Comparison of ENCODE assay signal across 19 mouse cellular contexts in genomic region chr5:113300148-113300889, GRCm38 (mm10). TPM values are rescaled to one million over a fixed set of nuclear protein-coding genes. Genes with fewer than 3 reads are reported as not detected.
DNase-seq lines count a peak whose midpoint lies in the region; ATAC-seq and TF ChIP-seq lines count a peak whose summit lies in the region.
"Had no signal": no experiment of that assay in that cellular context is flagged by ENCODE, and none has a peak within 500 bp of the region (broad histone marks: within the 10 kb centered on the region; RNA-seq: fewer than 3 reads in every experiment).

No protein-coding gene starts in this region.

- no peaks in the 10 kb centered on the region for H3K27me3 ChIP-seq in cerebellum, adult 2 months (ENCODE audit: control insufficient read depth, insufficient read depth, low read length)
- H3K27me3 ChIP-seq in intestine, postnatal 0 days (replicated peaks; ENCODE audit: control insufficient read depth, insufficient read depth, low read length): no peaks in the 10 kb centered on the region
- no peaks in the 10 kb centered on the region for H3K27me3 ChIP-seq in stomach, embryonic 15.5 days (replicated peaks)
- no peaks in the 10 kb centered on the region for H3K27me3 ChIP-seq in forebrain, postnatal 0 days (ENCODE audit: insufficient read depth, low read length)
- no peaks in the 10 kb centered on the region for H3K27me3 ChIP-seq in midbrain, embryonic 11.5 days (ENCODE audit: control insufficient read depth, insufficient read depth, low read length)
- H3K27me3 ChIP-seq: midbrain, embryonic 15.5 days had no signal

- H3K27ac ChIP-seq in cerebellum, adult 2 months (ENCODE audit: insufficient read depth, low read length): peak overlapping the region; percentile 45
- H3K27ac ChIP-seq in left cerebral cortex, adult 2 months: peak overlapping the region; percentile 40; the same call in 1 of the 2 replicates
- no peak overlapping the region for H3K27ac ChIP-seq in intestine, postnatal 0 days (ENCODE audit: low read depth, low read length)
- peak overlapping the region; percentile 31 for H3K27ac ChIP-seq in stomach, embryonic 15.5 days
- H3K27ac ChIP-seq in forebrain, postnatal 0 days (ENCODE audit: low read depth, low read length): no peak overlapping the region
- no peak overlapping the region for H3K27ac ChIP-seq in midbrain, embryonic 11.5 days (ENCODE audit: low read depth, low read length)
- H3K27ac ChIP-seq: embryonic facial prominence, embryonic 10.5 days; kidney, postnatal 0 days; liver, embryonic 13.5 days; macrophage; midbrain, embryonic 15.5 days; neural tube, embryonic 12.5 days had no signal

- H3K36me3 ChIP-seq in intestine, postnatal 0 days (ENCODE audit: control insufficient read depth, insufficient read depth): no peaks in the 10 kb centered on the region
- no peaks in the 10 kb centered on the region for H3K36me3 ChIP-seq in stomach, embryonic 15.5 days
- H3K36me3 ChIP-seq in forebrain, postnatal 0 days (ENCODE audit: insufficient read depth): peaks cover 2% of the 10 kb centered on the region; the same call in 1 of the 2 replicates
- no peaks in the 10 kb centered on the region for H3K36me3 ChIP-seq in midbrain, embryonic 11.5 days (ENCODE audit: control insufficient read depth, insufficient read depth, low read length)
- H3K36me3 ChIP-seq: embryonic facial prominence, embryonic 10.5 days; heart, embryonic 12.5 days; liver, embryonic 13.5 days; midbrain, embryonic 15.5 days; neural tube, embryonic 12.5 days had no signal

- no peak overlapping the region for H3K9ac ChIP-seq in intestine, postnatal 0 days (ENCODE audit: low read depth, low read length)
- H3K9ac ChIP-seq in stomach, embryonic 15.5 days: no peak overlapping the region
- no peak overlapping the region for H3K9ac ChIP-seq in forebrain, postnatal 0 days
- H3K9ac ChIP-seq in midbrain, embryonic 11.5 days (ENCODE audit: low read length): no peak overlapping the region
- H3K9ac ChIP-seq: heart, embryonic 12.5 days; liver, embryonic 13.5 days; midbrain, embryonic 15.5 days; neural tube, embryonic 12.5 days had no signal

- WGBS in cerebellum, adult 2 months: 60% methylated on average over 22 of the region's 22 CpGs
- 39% methylated on average over 22 of the region's 22 CpGs for WGBS in intestine, postnatal 0 days
- 63% methylated on average over 22 of the region's 22 CpGs for WGBS in stomach, embryonic 15.5 days
- WGBS in forebrain, postnatal 0 days: 76% methylated on average over 22 of the region's 22 CpGs
- 81% methylated on average over 22 of the region's 22 CpGs for WGBS in midbrain, embryonic 11.5 days

- no peaks in the 10 kb centered on the region for H3K9me3 ChIP-seq in intestine, postnatal 0 days (ENCODE audit: control insufficient read depth)
- H3K9me3 ChIP-seq in stomach, embryonic 15.5 days: no peaks in the 10 kb centered on the region
- H3K9me3 ChIP-seq in forebrain, postnatal 0 days (ENCODE audit: low read length): no peaks in the 10 kb centered on the region
- no peaks in the 10 kb centered on the region for H3K9me3 ChIP-seq in midbrain, embryonic 11.5 days (ENCODE audit: control insufficient read depth, low read length)
- H3K9me3 ChIP-seq: embryonic facial prominence, embryonic 10.5 days; heart, embryonic 12.5 days; liver, embryonic 13.5 days; midbrain, embryonic 15.5 days; neural tube, embryonic 12.5 days had no signal

- H3K4me1 ChIP-seq in cerebellum, adult 2 months (ENCODE audit: control insufficient read depth, insufficient read depth, low read length): peaks cover 46% of the 10 kb centered on the region
- no peaks in the 10 kb centered on the region for H3K4me1 ChIP-seq in intestine, postnatal 0 days (replicated peaks; ENCODE audit: control insufficient read depth, insufficient read depth, low read length)
- H3K4me1 ChIP-seq in stomach, embryonic 15.5 days: peaks cover 22% of the 10 kb centered on the region
- H3K4me1 ChIP-seq in forebrain, postnatal 0 days (ENCODE audit: insufficient read depth): no peaks in the 10 kb centered on the region
- peaks cover 4% of the 10 kb centered on the region; the same call in 1 of the 2 replicates for H3K4me1 ChIP-seq in midbrain, embryonic 11.5 days (ENCODE audit: control insufficient read depth, insufficient read depth, low read length)

- TF ChIP-seq POLR2A in cerebellum, adult 2 months (IDR thresholded peaks at IDR 0.05; ENCODE audit: borderline replicate concordance, insufficient read depth, low read length): no peak

- H3K4me3 ChIP-seq in cerebellum, adult 2 months (replicated peaks; ENCODE audit: insufficient read depth, low read depth, low read length): no peak overlapping the region
- H3K4me3 ChIP-seq in left cerebral cortex, adult 2 months: no peak overlapping the region
- no peak overlapping the region for H3K4me3 ChIP-seq in intestine, postnatal 0 days (ENCODE audit: low read depth, low read length)
- no peak overlapping the region for H3K4me3 ChIP-seq in stomach, embryonic 15.5 days (replicated peaks)
- H3K4me3 ChIP-seq in forebrain, postnatal 0 days (ENCODE audit: low read depth, low read length): no peak overlapping the region
- no peak overlapping the region for H3K4me3 ChIP-seq in midbrain, embryonic 11.5 days (ENCODE audit: low read depth, low read length)
- H3K4me3 ChIP-seq: embryonic facial prominence, embryonic 10.5 days; heart, embryonic 12.5 days; liver, embryonic 13.5 days; midbrain, embryonic 15.5 days; neural tube, embryonic 12.5 days had no signal

- H3K4me2 ChIP-seq in intestine, postnatal 0 days (replicated peaks; ENCODE audit: low read depth): peak overlapping the region; percentile 18; the same call in 1 of the 2 replicates
- H3K4me2 ChIP-seq in stomach, embryonic 15.5 days: peak overlapping the region; percentile 25
- no peak overlapping the region for H3K4me2 ChIP-seq in forebrain, postnatal 0 days (ENCODE audit: low read depth)
- H3K4me2 ChIP-seq in midbrain, embryonic 11.5 days: no peak overlapping the region
- H3K4me2 ChIP-seq: heart, embryonic 12.5 days; liver, embryonic 13.5 days; midbrain, embryonic 15.5 days; neural tube, embryonic 12.5 days had no signal

- intact Hi-C loops in left cerebral cortex, adult 2 months (cut with DNase I): loop anchor here (1.0 kb wide), 1 partner anchor 12 kb away; no protein-coding TSS in a partner anchor
- intact Hi-C loops in left cerebral cortex, postnatal 4 days (cut with DNase I): no loop called here

- no peak for TF ChIP-seq CTCF in cerebellum, adult 2 months (IDR thresholded peaks at IDR 0.05; ENCODE audit: borderline replicate concordance, insufficient read depth, low read depth, low read length)
- TF ChIP-seq CTCF in left cerebral cortex, adult 2 months (IDR thresholded peaks at IDR 0.05): no peak
- TF ChIP-seq CTCF in intestine, postnatal 0 days (IDR thresholded peaks at IDR 0.05; ENCODE audit: low read depth): no peak
- TF ChIP-seq CTCF in forebrain, postnatal 0 days (IDR thresholded peaks at IDR 0.05; ENCODE audit: low read depth): no peak

- no peak for DNase-seq in cerebellum, adult 2 months
- DNase-seq in cerebellum, postnatal 14 days: no peak
- peak; percentile 77 to 83 for DNase-seq in left cerebral cortex, adult 2 months (ENCODE audit: extremely low spot score in 1 of 2, low spot score in 2 of 2)
- no peak for DNase-seq in left cerebral cortex, postnatal 4 days
- DNase-seq in forebrain, postnatal 0 days: no peak
- no peak for DNase-seq in midbrain, embryonic 11.5 days (ENCODE audit: low spot score, missing footprints)
- DNase-seq: adrenal gland, postnatal 36 days; layer of hippocampus, postnatal 36 days; liver, embryonic 13.5 days had no signal

- ATAC-seq in intestine, postnatal 0 days: no peak
- peak; percentile 47 for ATAC-seq in stomach, embryonic 15.5 days (ENCODE audit: insufficient read depth, low FRiP score, low read depth)
- no peak for ATAC-seq in forebrain, postnatal 0 days
- ATAC-seq in midbrain, embryonic 11.5 days (ENCODE audit: low FRiP score): no peak

RNA-seq across cellular contexts. Expression of gene Sgsm1, which starts 10.3 kb away (rescaled TPM):
- 73.9 and 77.7 TPM in 2 replicates for polyA plus RNA-seq in cerebellum, adult 2 months (2012; rRNA removed)
- total RNA-seq in left cerebral cortex, adult 2 months (2021): 100 to 1,000 TPM; 175 to 185 TPM
- 10 to 100 TPM; 67.4 to 74.9 TPM for total RNA-seq in left cerebral cortex, postnatal 4 days (2021)
- polyA plus RNA-seq in intestine, postnatal 0 days (2015; fragmentation: Nextera tagmentation; extraction: Ambion mirVana): 4.0 TPM in 2 replicates
- 6.9 and 8.8 TPM in 2 replicates for polyA plus RNA-seq in stomach, embryonic 15.5 days (2015; fragmentation: Nextera tagmentation; extraction: Ambion mirVana)
- total RNA-seq in forebrain, postnatal 0 days (2014; rRNA removed): 42.0 and 48.7 TPM in 2 replicates
- 10.1 and 16.5 TPM in 2 replicates for polyA plus RNA-seq in forebrain, postnatal 0 days (2015; fragmentation: Nextera tagmentation; extraction: Ambion mirVana)
- 10.8 TPM in 2 replicates for polyA plus RNA-seq in midbrain, embryonic 11.5 days (2014; fragmentation: Nextera tagmentation; extraction: Ambion mirVana)
- polyA plus RNA-seq: macrophage had no signal

RNA-seq across cellular contexts. Expression of gene Aym1, which starts 56.8 kb away (rescaled TPM):
- polyA plus RNA-seq in cerebellum, adult 2 months (2012; rRNA removed): not detected in 2 replicates
- total RNA-seq in left cerebral cortex, adult 2 months (2021): not detected
- total RNA-seq in left cerebral cortex, postnatal 4 days (2021): not detected
- not detected in 2 replicates for polyA plus RNA-seq in intestine, postnatal 0 days (2015; fragmentation: Nextera tagmentation; extraction: Ambion mirVana)
- polyA plus RNA-seq in stomach, embryonic 15.5 days (2015; fragmentation: Nextera tagmentation; extraction: Ambion mirVana): not detected in 2 replicates
- not detected in 2 replicates for total RNA-seq in forebrain, postnatal 0 days (2014; rRNA removed)
- not detected in 2 replicates for polyA plus RNA-seq in forebrain, postnatal 0 days (2015; fragmentation: Nextera tagmentation; extraction: Ambion mirVana)
- not detected in 2 replicates for polyA plus RNA-seq in midbrain, embryonic 11.5 days (2014; fragmentation: Nextera tagmentation; extraction: Ambion mirVana)
- total RNA-seq: adrenal gland, postnatal 36 days; gastrocnemius, adult 8-10 months; layer of hippocampus, postnatal 36 days had no signal
- polyA plus RNA-seq: embryonic facial prominence, embryonic 10.5 days; heart, embryonic 12.5 days; hindbrain, embryonic 11.5 days; kidney, postnatal 0 days; liver, embryonic 13.5 days; macrophage; midbrain, embryonic 15.5 days; neural tube, embryonic 12.5 days had no signal

Comparison
In these comparisons a context has a peak if more than half of its experiments do, and no peak if none do; other contexts are left out.
1. DNase-seq: peak in left cerebral cortex, adult 2 months (2 of 2); none in cerebellum, adult 2 months (0 of 2), cerebellum, postnatal 14 days (0 of 2), left cerebral cortex, postnatal 4 days (single experiment), forebrain, postnatal 0 days (single experiment) and midbrain, embryonic 11.5 days (single experiment).
2. H3K27ac ChIP-seq: peak in cerebellum, adult 2 months (single experiment), left cerebral cortex, adult 2 months (single experiment) and stomach, embryonic 15.5 days (single experiment); none in intestine, postnatal 0 days (single experiment), forebrain, postnatal 0 days (single experiment) and midbrain, embryonic 11.5 days (single experiment).
3. H3K4me2 ChIP-seq: peak in intestine, postnatal 0 days (single experiment) and stomach, embryonic 15.5 days (single experiment); none in forebrain, postnatal 0 days (single experiment) and midbrain, embryonic 11.5 days (single experiment).